Mouse (Mus musculus): ENCODE data around the gene Shisa7. TPM values are rescaled to one million over a fixed set of nuclear protein-coding genes. Genes with fewer than 3 reads are reported as not detected.
"Not testable (repeated sequence)": the region's sequence is repeated elsewhere in the genome, so short reads cannot be mapped to it uniquely, and the experiment has no call there.

The Shisa7 gene
- not detected in 2 replicates for polyA plus RNA-seq (2016; fragmentation: Nextera tagmentation; extraction: Ambion mirVana)

DNA sequence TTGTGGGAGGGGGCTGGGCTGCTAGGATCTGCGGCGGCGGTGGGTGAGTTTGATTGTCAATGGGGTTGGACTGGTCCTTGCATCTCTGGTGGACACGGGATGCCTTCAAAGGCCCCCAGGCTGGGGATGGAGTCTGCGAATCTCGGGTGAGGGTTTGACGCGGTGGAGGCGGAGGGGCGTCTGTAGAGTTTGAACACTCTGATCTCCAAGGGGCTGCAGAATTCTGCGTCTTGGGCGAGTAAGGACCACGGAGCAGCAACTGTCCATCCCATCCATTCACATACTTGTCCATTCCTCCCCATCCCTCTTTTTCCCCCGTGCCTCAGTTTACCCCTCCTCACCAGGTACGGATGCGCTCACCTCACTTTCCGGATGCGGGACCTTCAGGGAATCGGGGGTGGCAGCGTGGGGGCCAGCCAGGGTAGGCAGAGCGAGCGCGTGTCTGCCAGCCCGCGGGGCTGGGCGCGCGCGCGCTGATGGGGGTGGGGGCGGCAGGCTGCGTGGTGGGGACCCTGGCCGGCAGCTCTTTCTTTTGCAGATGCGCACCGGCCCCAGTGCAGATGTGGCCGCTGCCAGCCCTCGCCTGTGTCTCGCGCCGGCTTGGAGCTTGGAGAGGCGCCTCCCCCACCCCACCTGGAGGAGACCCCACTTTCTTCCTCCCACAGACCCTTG is at the start of gene Shisa7:
Shisa7 (minus strand) TSS at position 452 of the 672 bp plus-strand sequence.
- WGBS (ENCODE audit: insufficient replicate concordance): 6% methylated on average over 39 of the region's 41 CpGs
- Histone ChIP-seq H3K9ac (no peak within 1 kb of the TSS), H3K9me3 (replicated peaks) (no peaks in the 10 kb centered on the region), H3K36me3 (no peaks in the 10 kb centered on the region), H3K4me1 (0 out of 2 replicates have a peak, but pooled peaks cover 7% of the 10 kb centered on the region), H3K27me3 (replicated peaks) (peaks cover 99% of the 10 kb centered on the region), H3K4me2 (peak within 1 kb of the TSS; percentile 57), H3K4me3 (peak within 1 kb of the TSS; percentile 27), H3K27ac (no peak within 1 kb of the TSS)
- peak; percentile 18; the same call in 1 of the 2 replicates for ATAC-seq

DNA sequence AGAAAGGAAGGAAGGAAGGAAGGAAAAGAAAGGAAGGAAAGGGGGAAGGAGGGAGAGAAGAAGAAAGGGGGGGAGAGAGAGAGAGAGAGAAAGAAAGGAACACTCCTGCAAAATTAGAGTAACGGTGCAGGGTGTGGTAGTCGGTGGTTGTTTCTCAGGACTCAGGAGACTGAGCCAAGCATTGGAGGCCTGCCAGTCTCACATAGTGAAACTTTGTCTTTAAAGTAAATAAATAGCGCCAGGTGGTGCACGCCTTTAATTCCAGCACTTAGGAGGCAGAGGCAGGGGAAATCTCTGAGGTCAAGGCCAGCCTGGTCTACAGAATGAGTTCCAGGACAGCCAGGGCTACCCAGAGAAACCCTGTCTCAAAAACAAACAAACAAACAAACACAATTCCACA is 42.2 kb upstream of the Shisa7 start:
- 74% methylated on average over 4 of the region's 4 CpGs for WGBS (ENCODE audit: insufficient replicate concordance)
- no peak overlapping the region for H3K4me3 ChIP-seq
- peaks cover 4% of the 10 kb centered on the region; the same call in 1 of the 2 replicates for H3K9me3 ChIP-seq (replicated peaks)
- H3K4me1 ChIP-seq: no peaks in the 10 kb centered on the region
- no peak for ATAC-seq
- H3K27ac ChIP-seq: no peak overlapping the region
- no peak overlapping the region for H3K9ac ChIP-seq
- H3K27me3 ChIP-seq (replicated peaks): no peaks in the 10 kb centered on the region
- H3K36me3 ChIP-seq: peaks cover 24% of the 10 kb centered on the region
- no peak overlapping the region for H3K4me2 ChIP-seq

DNA sequence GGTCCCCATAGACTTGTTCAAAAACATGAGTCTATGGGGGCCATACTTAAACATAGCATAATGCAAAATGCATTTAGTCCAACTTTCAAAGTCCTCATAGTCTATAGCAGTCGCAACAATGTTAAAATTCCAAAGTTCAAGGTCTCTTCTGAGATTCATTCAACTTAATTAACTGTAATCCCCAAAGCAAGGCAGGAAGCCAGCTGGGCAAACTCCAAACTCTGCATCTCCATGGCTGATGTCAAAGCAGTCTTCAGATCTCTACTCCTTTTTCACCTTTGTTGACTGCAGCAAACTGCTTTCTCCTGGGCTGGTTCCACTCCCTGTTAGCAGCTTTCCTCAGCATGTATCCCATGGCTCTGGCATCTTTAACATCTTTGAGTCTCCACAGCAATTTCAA is 34.5 kb upstream of the Shisa7 start:
- not testable (repeated sequence) for ATAC-seq; H3K27me3 ChIP-seq (replicated peaks); H3K4me2 ChIP-seq; H3K4me3 ChIP-seq; H3K27ac ChIP-seq; H3K9ac ChIP-seq; H3K9me3 ChIP-seq (replicated peaks)
- 77% methylated on average over 1 of the region's 1 CpGs for WGBS (ENCODE audit: insufficient replicate concordance)
- H3K36me3 ChIP-seq: peaks cover 17% of the 10 kb centered on the region
- H3K4me1 ChIP-seq: peaks cover 34% of the 10 kb centered on the region

DNA sequence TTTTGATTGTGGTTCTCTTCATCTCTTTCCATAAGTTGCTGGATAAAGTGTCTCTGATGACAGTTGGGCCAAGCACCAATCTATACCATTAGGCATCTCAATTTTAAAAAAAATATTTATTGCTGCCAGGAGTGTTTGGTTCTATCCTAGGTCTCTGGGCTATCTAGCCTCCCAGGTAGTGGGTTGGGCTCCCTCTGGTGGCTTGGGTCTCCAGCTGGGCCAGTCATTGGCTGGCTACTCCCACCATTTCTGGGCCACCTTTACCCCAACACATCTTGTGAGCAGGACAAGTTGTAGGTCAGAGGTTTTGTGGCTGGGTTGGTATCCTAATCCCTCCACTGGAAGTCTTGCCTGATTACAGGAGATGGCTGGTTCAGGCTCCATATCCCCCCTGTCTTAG is 33.7 kb upstream of the Shisa7 start:
- Histone ChIP-seq H3K36me3 (peaks cover 12% of the 10 kb centered on the region), H3K9ac (no peak overlapping the region), H3K27ac (no peak overlapping the region), H3K4me3 (peak overlapping the region; percentile 66), H3K9me3 (replicated peaks) (peaks cover 6% of the 10 kb centered on the region; the same call in 1 of the 2 replicates), H3K27me3 (replicated peaks) (no peaks in the 10 kb centered on the region), H3K4me2 (peak overlapping the region; percentile 96), H3K4me1 (peaks cover 34% of the 10 kb centered on the region)
- no peak for ATAC-seq

DNA sequence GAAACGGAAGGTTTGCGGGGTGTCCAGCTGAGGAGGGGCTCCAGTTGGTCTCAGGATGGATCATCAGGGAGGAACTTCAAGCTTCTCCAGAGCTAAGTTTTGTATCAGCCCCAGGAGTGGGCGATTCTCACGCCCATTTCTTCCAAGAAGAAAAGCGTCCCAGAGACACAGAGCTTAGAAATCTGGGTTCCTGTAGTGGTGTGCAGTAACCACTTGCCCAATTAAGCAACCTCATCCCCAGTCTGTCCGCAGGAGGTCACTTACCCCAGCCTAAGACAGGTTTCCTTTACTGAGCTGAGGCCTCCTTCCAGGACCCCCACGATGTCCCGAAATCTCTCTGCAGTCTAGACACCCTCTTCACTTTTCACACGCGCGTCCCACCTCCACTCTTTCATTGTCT is 32.7 kb upstream of the Shisa7 start:
- Histone ChIP-seq H3K4me3 (peak overlapping the region; percentile 66), H3K4me1 (peaks cover 34% of the 10 kb centered on the region), H3K27ac (peak overlapping the region; percentile 69), H3K36me3 (peaks cover 5% of the 10 kb centered on the region), H3K4me2 (peak overlapping the region; percentile 96), H3K9ac (peak overlapping the region; percentile 72), H3K27me3 (replicated peaks) (no peaks in the 10 kb centered on the region), H3K9me3 (replicated peaks) (peaks cover 6% of the 10 kb centered on the region; the same call in 1 of the 2 replicates)
- 5% methylated on average over 11 of the region's 11 CpGs for WGBS (ENCODE audit: insufficient replicate concordance)
- ATAC-seq: peak; percentile 13; the same call in 1 of the 2 replicates

DNA sequence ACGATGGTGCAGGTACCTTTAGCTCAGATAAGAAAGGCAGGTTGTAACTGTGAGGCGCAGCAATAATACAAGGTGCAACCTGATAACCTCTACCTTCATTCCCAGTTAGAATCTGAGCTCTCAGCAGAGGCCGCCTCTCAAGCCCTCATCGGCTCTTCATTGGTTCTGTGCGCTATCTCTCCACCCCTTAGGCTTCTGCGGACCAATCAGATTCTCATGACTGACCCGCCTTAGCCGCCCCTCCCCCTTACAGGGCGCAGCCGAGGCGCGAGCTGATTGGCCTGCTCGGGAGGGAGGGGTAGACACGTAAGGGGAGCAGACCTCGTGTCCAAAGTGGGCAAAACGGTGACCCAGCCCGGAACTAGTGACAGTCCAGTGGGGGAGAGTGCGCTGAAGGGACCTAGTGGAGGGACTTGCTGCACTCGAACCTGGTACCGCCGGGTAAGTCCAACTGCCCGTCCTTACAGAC is 32.3 kb upstream of the Shisa7 start, which contains the start of gene Isoc2a:
Isoc2a (plus strand) TSS at position 401 of the 469 bp plus-strand sequence.
- under 1% methylated on average over 22 of the region's 22 CpGs for WGBS (ENCODE audit: insufficient replicate concordance)
- peak within 1 kb of the TSS; percentile 72 for H3K9ac ChIP-seq
- H3K27ac ChIP-seq: peak within 1 kb of the TSS; percentile 69
- H3K4me1 ChIP-seq: peaks cover 34% of the 10 kb centered on the region
- H3K4me3 ChIP-seq: peak within 1 kb of the TSS; percentile 66
- H3K36me3 ChIP-seq: peaks cover under 1% of the 10 kb centered on the region; the same call in 1 of the 2 replicates
- H3K9me3 ChIP-seq (replicated peaks): peaks cover 4% of the 10 kb centered on the region; the same call in 1 of the 2 replicates
- peak within 1 kb of the TSS; percentile 96 for H3K4me2 ChIP-seq
- H3K27me3 ChIP-seq (replicated peaks): no peaks in the 10 kb centered on the region
- peak; percentile 99 for ATAC-seq

DNA sequence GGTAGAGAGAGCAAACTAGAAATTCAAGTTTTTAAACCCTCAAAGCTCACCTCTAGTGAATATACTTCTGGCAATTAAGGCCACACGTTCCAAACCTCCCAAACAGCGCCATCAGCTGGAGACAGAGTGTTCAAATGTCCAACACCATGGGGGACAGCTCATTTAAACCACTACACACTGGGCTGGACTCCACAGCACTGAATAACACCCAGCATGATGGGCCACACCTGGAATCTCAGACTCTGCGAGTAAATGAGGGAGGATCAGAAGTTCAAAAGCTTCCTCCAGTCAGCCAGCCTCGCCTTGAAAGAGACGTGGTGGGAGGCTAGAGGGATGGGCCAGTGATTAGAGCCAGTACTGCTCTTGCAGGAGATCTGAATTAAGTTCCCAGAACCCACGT is 25.6 kb upstream of the Shisa7 start, which contains the start of gene Isoc2b:
Isoc2b (minus strand) TSS at position 126 of the 400 bp plus-strand sequence.
- Histone ChIP-seq H3K4me3 (no peak within 1 kb of the TSS), H3K36me3 (no peaks in the 10 kb centered on the region), H3K27ac (no peak within 1 kb of the TSS), H3K4me2 (no peak within 1 kb of the TSS), H3K4me1 (peaks cover 23% of the 10 kb centered on the region), H3K9me3 (replicated peaks) (no peaks in the 10 kb centered on the region), H3K9ac (no peak within 1 kb of the TSS), H3K27me3 (replicated peaks) (0 out of 2 replicates have a peak, but pooled peaks cover 4% of the 10 kb centered on the region)
- no peak for ATAC-seq
- 47% methylated on average over 6 of the region's 6 CpGs for WGBS (ENCODE audit: insufficient replicate concordance)

DNA sequence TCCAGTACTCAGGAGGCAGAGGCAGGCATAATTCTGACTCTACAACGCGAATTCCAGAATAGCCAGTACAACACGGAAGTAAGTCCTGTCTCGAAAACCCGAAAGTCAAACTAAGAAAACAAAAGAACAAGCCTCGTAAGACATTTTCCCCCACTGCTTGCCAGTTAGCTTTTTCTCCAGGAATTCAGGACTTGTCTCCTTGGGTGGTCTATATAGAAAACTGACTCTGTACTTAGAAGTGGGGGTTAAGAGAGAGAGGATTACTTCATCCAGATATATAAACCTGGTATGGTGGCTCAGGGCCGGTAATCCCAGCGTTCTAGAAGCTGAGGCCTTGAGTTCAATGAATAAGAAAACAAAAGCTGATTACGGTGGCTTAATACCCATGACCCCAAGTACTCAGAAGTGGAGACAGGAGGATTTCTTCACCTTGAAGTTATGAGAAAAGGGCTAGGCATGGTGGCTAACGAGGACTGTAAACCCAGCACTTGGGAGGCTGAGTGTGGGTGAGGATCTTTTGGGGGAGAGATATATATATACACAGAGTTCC is 22.2 kb upstream of the Shisa7 start:
- H3K36me3 ChIP-seq: no peaks in the 10 kb centered on the region
- H3K27me3 ChIP-seq (replicated peaks): peaks cover 4% of the 10 kb centered on the region; the same call in 1 of the 2 replicates
- WGBS (ENCODE audit: insufficient replicate concordance): 44% methylated on average over 10 of the region's 10 CpGs
- no peaks in the 10 kb centered on the region for H3K9me3 ChIP-seq (replicated peaks)
- H3K27ac ChIP-seq: peak overlapping the region; percentile 66
- no peak for ATAC-seq
- H3K9ac ChIP-seq: peak overlapping the region; percentile 79
- peaks cover 23% of the 10 kb centered on the region for H3K4me1 ChIP-seq
- H3K4me2 ChIP-seq: peak overlapping the region; percentile 81
- H3K4me3 ChIP-seq: peak overlapping the region; percentile 68

DNA sequence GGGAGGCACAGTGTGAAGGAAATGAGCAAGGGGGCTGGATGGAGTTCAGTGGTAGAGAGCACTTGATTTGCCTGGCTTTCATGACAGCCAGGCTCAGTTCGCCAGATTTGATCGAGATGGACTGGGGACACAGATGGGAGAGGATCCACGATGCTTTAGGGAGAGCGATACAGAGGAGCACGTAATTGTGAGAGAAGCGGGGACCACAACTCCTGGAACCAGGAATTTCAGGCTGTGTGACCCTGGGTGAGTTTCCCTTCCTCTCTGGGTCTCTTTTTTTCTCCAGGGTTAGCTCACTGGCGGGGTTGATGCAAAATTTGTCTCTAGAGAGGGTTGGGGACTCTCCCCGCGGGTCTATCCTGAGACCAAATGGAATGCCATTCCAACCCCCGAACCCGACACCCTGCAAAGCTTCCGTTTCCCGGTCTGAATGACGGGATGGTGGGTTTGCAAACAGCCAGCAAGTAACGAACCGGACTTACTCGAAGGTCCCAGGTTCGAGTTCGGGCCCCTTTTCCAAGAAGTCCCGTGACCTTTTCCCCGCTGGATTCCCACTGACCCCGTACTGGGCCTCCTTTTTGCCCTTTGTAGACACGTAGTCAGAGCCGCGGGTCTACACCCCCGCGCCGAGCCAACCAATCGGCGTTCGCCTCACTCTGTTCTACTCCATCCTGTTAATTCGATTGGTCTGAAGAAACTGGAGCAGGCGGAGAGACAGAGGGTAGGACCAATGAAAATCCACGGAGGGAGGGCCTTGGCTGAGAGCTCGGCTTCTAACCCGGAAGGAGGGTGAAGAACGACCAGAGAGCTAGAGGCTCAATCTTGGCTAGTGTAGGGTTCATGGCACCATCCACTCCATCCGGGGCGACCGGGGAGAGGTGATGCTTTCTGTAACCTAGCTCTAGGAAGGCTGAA is 21.3 kb upstream of the Shisa7 start:
- WGBS (ENCODE audit: insufficient replicate concordance): 4% methylated on average over 40 of the region's 40 CpGs
- Histone ChIP-seq H3K4me1 (peaks cover 23% of the 10 kb centered on the region), H3K9me3 (replicated peaks) (no peaks in the 10 kb centered on the region), H3K9ac (peak overlapping the region; percentile 79), H3K4me3 (peak overlapping the region; percentile 68), H3K4me2 (peak overlapping the region; percentile 81), H3K27ac (peak overlapping the region; percentile 66), H3K36me3 (no peaks in the 10 kb centered on the region), H3K27me3 (replicated peaks) (peaks cover 4% of the 10 kb centered on the region; the same call in 1 of the 2 replicates)
- peak; percentile 100 for ATAC-seq

DNA sequence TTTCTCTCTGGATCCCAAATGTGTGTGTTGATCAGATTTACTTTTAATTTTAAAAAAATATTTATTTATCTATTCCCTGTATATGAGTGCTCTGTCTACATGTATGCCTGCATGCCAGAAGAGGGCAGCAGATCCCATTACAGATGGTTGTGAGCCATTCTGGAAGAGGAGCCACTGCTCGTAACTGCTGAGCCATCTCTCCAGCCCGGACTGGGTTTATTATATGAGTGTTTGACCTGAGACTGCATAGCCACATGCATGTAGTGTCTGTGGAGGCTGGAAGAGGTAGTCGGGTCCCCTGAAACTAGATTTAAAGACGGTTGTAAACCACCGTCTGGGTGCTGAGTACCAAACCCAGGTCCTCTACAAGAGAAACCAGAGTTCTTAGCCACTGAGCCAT is 20.6 kb upstream of the Shisa7 start:
- WGBS (ENCODE audit: insufficient replicate concordance): 35% methylated on average over 5 of the region's 5 CpGs
- no peaks in the 10 kb centered on the region for H3K9me3 ChIP-seq (replicated peaks)
- H3K27me3 ChIP-seq (replicated peaks): peaks cover 6% of the 10 kb centered on the region; the same call in 1 of the 2 replicates
- no peaks in the 10 kb centered on the region for H3K36me3 ChIP-seq
- peak overlapping the region; percentile 68 for H3K4me3 ChIP-seq
- ATAC-seq: 0 out of 2 replicates have a peak, but pooled peaks have one; percentile 17
- H3K27ac ChIP-seq: no peak overlapping the region
- H3K4me1 ChIP-seq: peaks cover 23% of the 10 kb centered on the region
- H3K9ac ChIP-seq: peak overlapping the region; percentile 79
- peak overlapping the region; percentile 81 for H3K4me2 ChIP-seq

DNA sequence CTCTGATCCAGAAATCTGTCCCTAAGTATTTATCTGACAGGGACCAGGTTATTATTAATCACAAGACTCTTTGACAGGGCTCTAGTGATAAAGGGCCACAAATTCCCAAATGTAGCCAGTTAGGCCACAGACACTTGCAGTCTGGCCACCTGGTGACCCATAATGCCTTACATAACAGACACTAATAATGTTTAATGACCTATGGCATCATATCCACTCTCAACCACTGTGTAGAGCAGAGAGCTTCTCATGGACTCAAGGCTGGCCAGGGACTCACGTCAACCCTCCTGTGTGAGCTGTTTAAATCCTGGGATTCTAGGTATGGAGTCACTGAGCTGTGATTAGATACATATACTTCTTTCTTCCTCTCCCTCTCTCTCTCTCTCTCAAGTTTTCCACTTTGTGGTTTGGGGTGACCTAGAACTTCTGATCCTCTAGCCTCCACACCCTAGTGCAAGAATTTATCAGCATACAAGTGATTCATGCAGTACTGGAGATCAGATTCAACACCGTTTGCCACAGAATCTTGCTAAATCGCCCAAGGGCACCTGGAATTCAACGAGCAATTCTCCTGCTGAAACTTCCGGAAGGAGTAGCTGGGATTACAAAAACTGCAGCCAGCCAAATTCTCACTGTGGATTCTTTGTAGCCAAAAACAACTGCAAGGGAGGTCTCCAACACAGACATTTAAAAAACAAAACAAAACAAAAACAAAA is 19.8 kb upstream of the Shisa7 start:
- WGBS (ENCODE audit: insufficient replicate concordance): 75% methylated on average over 5 of the region's 5 CpGs
- no peaks in the 10 kb centered on the region for H3K36me3 ChIP-seq
- ATAC-seq: no peak
- H3K4me2 ChIP-seq: no peak overlapping the region
- H3K4me3 ChIP-seq: no peak overlapping the region
- H3K9me3 ChIP-seq (replicated peaks): no peaks in the 10 kb centered on the region
- peaks cover 14% of the 10 kb centered on the region; the same call in 1 of the 2 replicates for H3K27me3 ChIP-seq (replicated peaks)
- H3K9ac ChIP-seq: no peak overlapping the region
- peaks cover 23% of the 10 kb centered on the region for H3K4me1 ChIP-seq
- H3K27ac ChIP-seq: no peak overlapping the region
